Mouse (Mus musculus): Measurements from ENCODE around the gene Ccdc28b.

GRCm38 (mm10) chr4:129654770-129655169, 31.0 kb upstream of the Ccdc28b start:
- TF ChIP-seq CTCF (IDR thresholded peaks at IDR 0.05; ENCODE audit: low read depth): no peak
- no peak for TF ChIP-seq EP300 (IDR thresholded peaks at IDR 0.05; ENCODE audit: low read depth)

All from heart, postnatal 0 days (tissue).